Mouse (Mus musculus) MEL (cell line): ENCODE data around the gene Tiam1. TPM values are rescaled to one million over a fixed set of nuclear protein-coding genes. Genes with fewer than 3 reads are reported as not detected.
A peak's percentile ranks its signal among the peaks of the same experiment; 100 is the strongest.

Experiments used
- DNase-seq: peaks from one replicate; pipeline ENCODE4 v3.0.0; 2011; ENCODE audit warnings: low read depth, low spot score
- H3K27ac ChIP-seq: 2 replicates; pipeline ENCODE4 v1.5.1; 2012; ENCODE audit warnings: low read depth, mild to moderate bottlenecking, control low read depth, low read length, moderate library complexity; ENCODE audit not compliant: control insufficient read depth
- H3K27me3 ChIP-seq, 2 experiments: fragments of 150-350 bp in 1 of 2; sonication (generic) in 1 of 2; 2 replicates each; pipeline ENCODE4 v1.6.1; 2012; ENCODE audit warnings: low read length in 2 of 2, mild to moderate bottlenecking in 2 of 2, improper control_type of control experiment in 1 of 2, moderate library complexity in 1 of 2; ENCODE audit not compliant: insufficient read depth in 2 of 2, control insufficient read depth in 1 of 2
- H3K36me3 ChIP-seq, 2 experiments: 2 replicates each; pipeline ENCODE4 v1.6.1; 2012 to 2014; ENCODE audit warnings: low read length in 2 of 2, improper control_type of control experiment in 1 of 2, inconsistent platforms in 1 of 2, mild to moderate bottlenecking in 1 of 2; ENCODE audit not compliant: insufficient read depth in 2 of 2, control insufficient read depth in 1 of 2
- H3K4me1 ChIP-seq, 2 experiments: fragments of 150-350 bp in 1 of 2; sonication (generic) in 1 of 2; 2 replicates each; pipeline ENCODE4 v1.6.1; 2012; ENCODE audit warnings: low read length in 2 of 2, improper control_type of control experiment in 1 of 2, mild to moderate bottlenecking in 1 of 2; ENCODE audit not compliant: insufficient read depth in 2 of 2, control insufficient read depth in 1 of 2
- H3K4me3 ChIP-seq, 2 experiments: fragments of 150-350 bp in 1 of 2; sonication (generic) in 1 of 2; 2 replicates each; pipeline ENCODE4 v1.5.1; 2012; ENCODE audit warnings: low read depth in 2 of 2, low read length in 2 of 2, mild to moderate bottlenecking in 2 of 2, moderate library complexity in 2 of 2, control low read depth in 1 of 2, improper control_type of control experiment in 1 of 2; ENCODE audit not compliant: control insufficient read depth in 1 of 2, insufficient read depth in 1 of 2
- H3K79me2 ChIP-seq: 2 replicates; pipeline ENCODE4 v1.6.1; 2012; ENCODE audit warnings: mild to moderate bottlenecking, low read length, moderate library complexity; ENCODE audit not compliant: control insufficient read depth, poor library complexity, insufficient read depth
- H3K9ac ChIP-seq: 2 replicates; pipeline ENCODE4 v1.6.1; 2012; ENCODE audit warnings: low read depth, mild to moderate bottlenecking, control low read depth, low read length, moderate library complexity; ENCODE audit not compliant: control insufficient read depth, poor library complexity, severe bottlenecking
- H3K9me3 ChIP-seq: fragments of 150-350 bp; sonication (generic); replicated peaks from 2 replicates; pipeline ENCODE4 v1.6.1; 2012; ENCODE audit warnings: mild to moderate bottlenecking, low read length, improper control_type of control experiment, moderate library complexity; ENCODE audit not compliant: insufficient read depth
- BHLHE40 ChIP-seq: IDR thresholded peaks from 2 replicates; pipeline ENCODE4 v1.6.1; 2012; ENCODE audit warnings: low read depth, mild to moderate bottlenecking, inconsistent platforms, low read length, improper control_type of control experiment, borderline replicate concordance
- CHD1 ChIP-seq: IDR thresholded peaks from 2 replicates; pipeline ENCODE4 v1.6.1; 2012; ENCODE audit warnings: low read depth, mild to moderate bottlenecking, inconsistent platforms, low read length, improper control_type of control experiment
- CTCF ChIP-seq, 3 experiments: IDR thresholded peaks in 2 of 3; conservative IDR thresholded peaks in 1 of 3; 2 replicates each; pipeline ENCODE4 v1.5.1; 2011 to 2012; ENCODE audit warnings: low read length in 3 of 3, low read depth in 2 of 3, mild to moderate bottlenecking in 2 of 3, improper control_type of control experiment in 1 of 3, inconsistent platforms in 1 of 3, mixed read lengths in 1 of 3, moderate library complexity in 1 of 3; ENCODE audit not compliant: control insufficient read depth in 1 of 3, insufficient read depth in 1 of 3, poor library complexity in 1 of 3, severe bottlenecking in 1 of 3
- EP300 ChIP-seq, 2 experiments: IDR thresholded peaks; 2 replicates each; pipeline ENCODE4 v1.6.1; 2011; ENCODE audit warnings: improper control_type of control experiment in 2 of 2, low read length in 2 of 2, low read depth in 1 of 2, mild to moderate bottlenecking in 1 of 2
- JUND ChIP-seq: IDR thresholded peaks from 2 replicates; pipeline ENCODE4 v1.6.1; 2011; ENCODE audit warnings: low read depth, mild to moderate bottlenecking, improper control_type of control experiment, low read length
- MAFK ChIP-seq: IDR thresholded peaks from 2 replicates; pipeline ENCODE4 v1.6.1; 2011; ENCODE audit warnings: low read depth, mild to moderate bottlenecking, low read length, improper control_type of control experiment, borderline replicate concordance
- MYC ChIP-seq: IDR thresholded peaks from 2 replicates; pipeline ENCODE4 v1.6.1; 2011; ENCODE audit warnings: low read depth, mild to moderate bottlenecking, low read length, improper control_type of control experiment, moderate library complexity
- NRF1 ChIP-seq: IDR thresholded peaks from 2 replicates; pipeline ENCODE4 v1.6.1; 2014; ENCODE audit warnings: low read depth, mild to moderate bottlenecking, inconsistent platforms, low read length, improper control_type of control experiment, moderate library complexity; ENCODE audit not compliant: poor library complexity, insufficient read depth, severe bottlenecking
- POLR2A ChIP-seq, 2 experiments: IDR thresholded peaks; 2 replicates each; pipeline ENCODE4 v1.6.1; 2011 to 2012; ENCODE audit warnings: low read length in 2 of 2, mild to moderate bottlenecking in 2 of 2, control low read depth in 1 of 2, improper control_type of control experiment in 1 of 2, low read depth in 1 of 2, moderate library complexity in 1 of 2; ENCODE audit not compliant: control insufficient read depth in 1 of 2, insufficient read depth in 1 of 2, poor library complexity in 1 of 2
- RAD21 ChIP-seq: IDR thresholded peaks from 2 replicates; pipeline ENCODE4 v1.6.1; 2011; ENCODE audit warnings: mild to moderate bottlenecking, low read depth, low read length, improper control_type of control experiment
- SMC3 ChIP-seq: IDR thresholded peaks from 2 replicates; pipeline ENCODE4 v1.6.1; 2011; ENCODE audit warnings: low read depth, low read length, improper control_type of control experiment
- TBP ChIP-seq: IDR thresholded peaks from 2 replicates; pipeline ENCODE4 v1.8.0; 2011; ENCODE audit warnings: low read depth, low read length, improper control_type of control experiment
- UBTF ChIP-seq: IDR thresholded peaks from 2 replicates; pipeline ENCODE4 v1.6.1; 2012; ENCODE audit warnings: low read depth, mild to moderate bottlenecking, inconsistent platforms, low read length, improper control_type of control experiment, moderate library complexity, borderline replicate concordance; ENCODE audit not compliant: insufficient read depth
- USF2 ChIP-seq, 2 experiments: IDR thresholded peaks; 2 replicates each; pipeline ENCODE4 v1.6.1; 2011 to 2012; ENCODE audit warnings: improper control_type of control experiment in 2 of 2, low read length in 2 of 2, borderline replicate concordance in 1 of 2, inconsistent platforms in 1 of 2, low read depth in 1 of 2, mild to moderate bottlenecking in 1 of 2; ENCODE audit not compliant: insufficient read depth in 1 of 2
- ZC3H11A ChIP-seq: IDR thresholded peaks from 2 replicates; pipeline ENCODE4 v1.6.1; 2012; ENCODE audit warnings: low read depth, mild to moderate bottlenecking, inconsistent platforms, low read length, improper control_type of control experiment
- polyA plus RNA-seq, 2 experiments: library from polyadenylated mRNA; stranded (reverse) in 1 of 2; unstranded in 1 of 2; fragments of >175 nt in 1 of 2; fragments of >200 nt in 1 of 2; gene quantifications; 2 replicates each; pipeline versions ENCODE4 v1.2.1 to v1.2.4; 2012; ENCODE audit warnings: low replicate concordance in 2 of 2, low read depth in 1 of 2; ENCODE audit not compliant: insufficient read length in 2 of 2, insufficient read depth in 1 of 2, missing spikeins in 1 of 2
- total RNA-seq: library from RNA; depleted of rRNA; stranded (reverse); fragments of 300-350 nt; gene quantifications from 2 replicates; pipeline ENCODE4 v1.2.3, GENCODE M21; 2012

The Tiam1 gene
- total and polyA plus RNA-seq, 3 experiments = 15.0 to 23.9 (median 19.9) TPM

- TF ChIP-seq CTCF (IDR thresholded peaks at IDR 0.05 in 2 of 3, conservative IDR thresholded peaks at IDR 0.05 in 1 of 3; ENCODE audit: control insufficient read depth in 1 of 3, insufficient read depth in 1 of 3, low read depth in 2 of 3, low read length in 3 of 3, poor library complexity in 1 of 3, severe bottlenecking in 1 of 3) = peak; percentile 66 to 87 (median 76)
- TF ChIP-seq RAD21 = peak; percentile 56
- peak; percentile 57 for TF ChIP-seq SMC3
- no peak for TF ChIP-seq UBTF
- peak; percentile 53; the same call in 1 of the 2 replicates for TF ChIP-seq ZC3H11A
- H3K4me1 ChIP-seq = no peaks in the 10 kb centered on the region
- DNase-seq = no peak
- no peak overlapping the region for H3K4me3 ChIP-seq
- no peaks in the 10 kb centered on the region for H3K79me2 ChIP-seq
- no peaks in the 10 kb centered on the region for H3K27me3 ChIP-seq
- no peak overlapping the region for H3K9ac ChIP-seq
- H3K9me3 ChIP-seq = no peaks in the 10 kb centered on the region
- H3K27ac ChIP-seq = no peak overlapping the region
- no peaks in the 10 kb centered on the region for H3K36me3 ChIP-seq
Observed at GRCm38 (mm10) chr16:89896392-89896791, 247.2 kb downstream of the Tiam1 start.

GRCm38 (mm10) chr16:89895283-89895682 is 248.3 kb downstream of the Tiam1 start:
- H3K27me3 ChIP-seq = no peaks in the 10 kb centered on the region
- DNase-seq = no peak
- peaks cover 0 to 4% of the 10 kb centered on the region in 2 experiments; a peak in 2 of 4 replicates for H3K4me1 ChIP-seq
- H3K27ac ChIP-seq = no peak overlapping the region
- H3K36me3 ChIP-seq = no peaks in the 10 kb centered on the region; a peak in 1 of 4 replicates
- no peak overlapping the region for H3K4me3 ChIP-seq
- no peak overlapping the region for H3K9ac ChIP-seq
- H3K79me2 ChIP-seq = no peaks in the 10 kb centered on the region
- no peaks in the 10 kb centered on the region for H3K9me3 ChIP-seq
- TF ChIP-seq EP300 (IDR thresholded peaks at IDR 0.05; ENCODE audit: low read depth in 1 of 2, low read length in 2 of 2) (no peak), TBP (no peak), UBTF (no peak), ZC3H11A (no peak), MAFK (no peak), CHD1 (no peak), BHLHE40 (no peak), NRF1 (no peak), JUND (no peak)

GRCm38 (mm10) chr16:89894816-89895215 is 248.8 kb downstream of the Tiam1 start:
- Histone ChIP-seq H3K79me2 (no peaks in the 10 kb centered on the region), H3K27me3 (no peaks in the 10 kb centered on the region), H3K27ac (no peak overlapping the region), H3K36me3 (no peaks in the 10 kb centered on the region; a peak in 1 of 4 replicates), H3K9me3 (no peaks in the 10 kb centered on the region), H3K4me3 (no peak overlapping the region), H3K4me1 (peaks cover 0 to 8% of the 10 kb centered on the region in 2 experiments; a peak in 2 of 4 replicates), H3K9ac (no peak overlapping the region)
- DNase-seq = no peak
- no peak for TF ChIP-seq USF2 (IDR thresholded peaks at IDR 0.05; ENCODE audit: borderline replicate concordance in 1 of 2, insufficient read depth in 1 of 2, low read depth in 1 of 2, low read length in 2 of 2)
- no peak for TF ChIP-seq MAFK
- no peak for TF ChIP-seq POLR2A (IDR thresholded peaks at IDR 0.05; ENCODE audit: control insufficient read depth in 1 of 2, insufficient read depth in 1 of 2, low read depth in 1 of 2, low read length in 2 of 2, poor library complexity in 1 of 2)
- TF ChIP-seq MYC = no peak
